Mouse (Mus musculus) heart, embryonic 13.5 days (tissue): Measurements from ENCODE around the gene Dennd1b. TPM values are rescaled to one million over a fixed set of nuclear protein-coding genes. Genes with fewer than 3 reads are reported as not detected.
A peak's percentile ranks its signal among the peaks of the same experiment; 100 is the strongest.

Experiments used
- ATAC-seq: fragments of 200-750 bp; cut with Nextera tagmentation; 2 replicates; pipeline ENCODE4 v1.8.0; 2017; ENCODE audit warnings: moderate TSS enrichment; ENCODE audit not compliant: insufficient number of reproducible peaks, low FRiP score, low TSS enrichment; ENCODE audit errors: extremely low read depth
- H3K27ac ChIP-seq: fragments of 300-500 bp; sonication (generic); replicated peaks from 2 replicates; pipeline ENCODE4 v1.5.1; 2015; ENCODE audit warnings: moderate library complexity, mild to moderate bottlenecking, inconsistent platforms
- H3K27me3 ChIP-seq: fragments of 300-500 bp; sonication (generic); replicated peaks from 2 replicates; pipeline ENCODE4 v1.6.1; 2015; ENCODE audit warnings: mild to moderate bottlenecking, inconsistent platforms
- H3K36me3 ChIP-seq: fragments of 300-500 bp; sonication (generic); 2 replicates; pipeline ENCODE4 v1.6.1; 2015; ENCODE audit warnings: mild to moderate bottlenecking, inconsistent platforms
- H3K4me1 ChIP-seq: fragments of 300-500 bp; sonication (generic); 2 replicates; pipeline ENCODE4 v1.6.1; 2015; ENCODE audit warnings: inconsistent platforms
- H3K4me2 ChIP-seq: fragments of 300-500 bp; sonication (generic); 2 replicates; pipeline ENCODE4 v1.6.1; 2015; ENCODE audit warnings: inconsistent platforms, mild to moderate bottlenecking, moderate library complexity
- H3K4me3 ChIP-seq: fragments of 300-500 bp; sonication (generic); 2 replicates; pipeline ENCODE4 v1.5.1; 2015; ENCODE audit warnings: moderate library complexity, mild to moderate bottlenecking, inconsistent platforms
- H3K9ac ChIP-seq: fragments of 300-500 bp; sonication (generic); 2 replicates; pipeline ENCODE4 v1.6.1; 2015; ENCODE audit warnings: inconsistent platforms, mild to moderate bottlenecking, moderate library complexity
- H3K9me3 ChIP-seq: fragments of 300-500 bp; sonication (generic); 2 replicates; pipeline ENCODE4 v1.6.1; 2016; ENCODE audit warnings: inconsistent platforms
- WGBS: fragments of 180-500 bp; shearing (Covaris S2); methylation state at CpG from one replicate; pipeline ENCODE4 v1.1.7; 2015; ENCODE audit warnings: mixed read lengths; 5-methylcytosine and 5-hydroxymethylcytosine counted together
- polyA plus RNA-seq: library from polyadenylated mRNA; unstranded; fragments of >200 nt; fragmentation: Nextera tagmentation; extraction: Ambion mirVana; gene quantifications from 2 replicates; pipeline ENCODE4 v1.2.1, GENCODE M21; 2015

Dennd1b gene
- polyA plus RNA-seq: 8.8 and 10.0 TPM in 2 replicates

DNA sequence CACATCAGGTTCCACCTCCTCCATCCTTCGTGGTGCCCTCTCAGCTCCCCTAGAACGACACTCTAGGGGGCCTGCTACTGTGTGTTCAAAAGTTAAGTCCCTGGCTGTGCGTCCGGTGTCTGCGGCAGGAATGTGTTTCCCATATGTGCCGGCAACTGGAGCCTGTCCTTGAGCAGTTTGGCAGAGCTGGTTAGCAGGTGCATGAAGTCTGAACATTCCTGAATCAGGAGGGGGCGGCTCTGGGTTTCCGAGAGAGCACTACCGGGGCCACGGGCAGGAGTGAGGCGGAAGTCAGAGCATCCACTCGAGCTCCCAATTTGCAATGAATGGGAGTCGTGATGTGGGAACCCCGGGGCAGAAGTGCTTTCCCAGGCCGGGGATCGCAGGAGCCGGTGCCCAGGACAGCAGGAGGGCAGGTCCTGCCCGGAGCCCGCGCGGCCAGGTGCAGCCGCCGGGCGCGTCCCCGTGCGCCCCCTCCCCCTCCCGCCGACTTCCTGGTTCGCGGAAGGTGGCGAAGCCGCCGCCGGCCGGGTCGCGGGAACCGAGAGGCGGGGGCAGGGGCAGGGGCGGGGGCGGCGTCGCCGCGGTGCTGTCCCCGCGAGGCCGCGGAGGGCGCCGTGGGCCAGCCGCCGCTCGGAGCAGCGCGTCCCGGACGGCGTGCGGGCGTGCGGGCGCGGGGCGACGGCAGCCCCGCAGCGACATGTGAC lies at the start of gene Dennd1b:
Gene Dennd1b, plus strand, starts transcription at position 275 of the 707 bp plus-strand sequence.
- peak within 1 kb of the TSS; percentile 97 for H3K9ac ChIP-seq
- 1% methylated on average over 61 of the region's 69 CpGs for WGBS

DNA sequence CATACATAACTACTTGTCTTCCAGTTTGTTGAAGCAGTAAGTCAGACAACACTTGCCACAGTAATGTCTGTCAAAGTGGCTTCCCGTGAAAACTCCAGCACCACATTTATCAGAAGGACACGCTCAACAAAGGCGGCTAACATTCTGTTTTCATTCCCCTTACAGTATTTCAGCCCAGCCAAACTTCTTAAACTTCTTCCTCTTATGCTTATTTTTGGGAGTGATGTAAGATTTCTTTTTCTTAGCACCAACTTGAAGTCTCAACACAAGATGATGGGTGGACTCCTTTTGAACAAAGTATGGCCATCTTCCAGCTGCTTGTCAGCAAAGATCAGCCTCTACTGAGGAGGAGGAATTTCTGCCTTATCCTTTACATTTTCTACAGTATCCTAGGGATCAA lies 47.6 kb upstream of the Dennd1b start:
- no peak for ATAC-seq

More for the DNA sequence above, at the start of gene Dennd1b:
- Histone ChIP-seq H3K27ac (peak within 1 kb of the TSS; percentile 95), H3K27me3 (no peaks in the 10 kb centered on the region), H3K4me3 (peak within 1 kb of the TSS; percentile 89), H3K4me2 (peak within 1 kb of the TSS; percentile 66), H3K36me3 (peaks cover 19% of the 10 kb centered on the region), H3K9me3 (no peaks in the 10 kb centered on the region), H3K4me1 (peaks cover 29% of the 10 kb centered on the region)
- peak; percentile 70 for ATAC-seq

DNA sequence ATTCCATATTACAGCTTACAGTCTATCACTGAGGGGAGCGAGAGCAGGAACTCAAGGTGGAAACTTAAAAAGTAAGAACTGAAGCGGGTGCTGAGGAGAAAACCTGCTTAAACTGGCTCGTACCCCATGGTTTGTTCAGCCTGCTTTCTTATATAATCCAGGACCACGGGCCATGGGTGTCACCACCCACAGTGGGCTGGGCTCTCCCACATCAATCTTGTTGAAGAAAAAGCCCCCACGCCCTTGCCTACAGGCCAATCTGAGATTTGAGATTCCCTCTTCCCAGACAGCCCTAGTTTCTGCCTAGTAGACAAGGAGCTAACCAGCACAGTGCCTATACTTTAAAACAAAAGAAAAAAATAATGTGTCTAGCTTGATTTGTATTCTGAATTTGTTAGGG lies 43.6 kb upstream of the Dennd1b start:
- WGBS: 75% methylated on average over 5 of the region's 5 CpGs
- Histone ChIP-seq H3K4me3 (no peak overlapping the region), H3K4me2 (no peak overlapping the region), H3K36me3 (no peaks in the 10 kb centered on the region), H3K27me3 (no peaks in the 10 kb centered on the region), H3K4me1 (peaks cover 8% of the 10 kb centered on the region), H3K27ac (no peak overlapping the region), H3K9me3 (peaks cover 4% of the 10 kb centered on the region), H3K9ac (no peak overlapping the region)
- ATAC-seq: no peak

More for the DNA sequence above, 47.6 kb upstream of the Dennd1b start:
- Histone ChIP-seq H3K4me1 (peaks cover 23% of the 10 kb centered on the region), H3K4me3 (no peak overlapping the region), H3K9me3 (peaks cover 4% of the 10 kb centered on the region), H3K9ac (no peak overlapping the region), H3K36me3 (no peaks in the 10 kb centered on the region), H3K4me2 (no peak overlapping the region), H3K27me3 (no peaks in the 10 kb centered on the region), H3K27ac (no peak overlapping the region)
- 79% methylated on average over 3 of the region's 3 CpGs for WGBS

DNA sequence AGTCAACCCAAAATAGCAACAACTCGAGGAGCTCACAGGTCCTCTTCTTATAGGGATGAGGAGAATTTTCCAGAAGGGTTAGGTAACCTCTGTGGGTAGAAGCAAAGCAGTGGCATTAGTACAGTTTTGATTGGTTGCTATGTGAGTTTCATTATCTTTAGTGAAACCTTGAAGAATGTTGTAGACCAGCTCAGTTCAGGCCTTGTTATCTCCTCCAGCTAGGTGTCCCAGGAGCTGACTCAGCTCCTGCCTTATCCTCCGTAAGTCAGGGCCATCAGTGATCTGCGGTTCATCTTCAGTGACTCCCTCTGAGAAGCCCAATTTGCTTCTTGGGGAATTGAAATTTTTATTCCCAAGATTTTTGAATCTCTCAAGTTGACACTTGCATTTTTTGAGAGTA lies 43.2 kb upstream of the Dennd1b start:
- Histone ChIP-seq H3K4me1 (peaks cover 12% of the 10 kb centered on the region), H3K36me3 (no peaks in the 10 kb centered on the region), H3K27ac (no peak overlapping the region), H3K9me3 (peaks cover 4% of the 10 kb centered on the region), H3K27me3 (no peaks in the 10 kb centered on the region), H3K4me3 (no peak overlapping the region), H3K9ac (no peak overlapping the region), H3K4me2 (no peak overlapping the region)
- no peak for ATAC-seq
- 27% methylated on average over 3 of the region's 3 CpGs for WGBS

DNA sequence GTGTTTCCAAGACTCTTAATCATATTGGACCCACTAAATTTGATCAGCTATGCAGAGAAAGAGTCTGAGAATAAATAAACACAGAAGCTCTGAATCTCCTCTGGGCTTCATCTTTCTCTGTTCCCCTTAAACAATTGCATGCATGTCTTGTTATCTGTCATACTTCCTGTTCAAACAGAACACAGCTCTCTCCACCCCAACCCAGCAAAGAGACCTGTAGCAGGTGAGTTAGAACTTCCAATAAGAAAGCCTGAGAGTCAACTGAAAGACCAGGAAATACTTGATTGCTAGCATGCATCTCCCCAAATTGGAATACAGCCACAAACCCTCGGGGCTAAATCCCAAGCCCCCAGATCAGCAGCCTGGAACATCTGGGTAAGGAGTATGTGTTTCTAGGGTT lies 42.4 kb upstream of the Dennd1b start:
- no peak for ATAC-seq
- Histone ChIP-seq H3K9me3 (peaks cover 3% of the 10 kb centered on the region), H3K4me3 (no peak overlapping the region), H3K9ac (no peak overlapping the region), H3K27me3 (no peaks in the 10 kb centered on the region), H3K36me3 (no peaks in the 10 kb centered on the region), H3K4me1 (peaks cover 14% of the 10 kb centered on the region), H3K27ac (no peak overlapping the region), H3K4me2 (no peak overlapping the region)
- 58% methylated on average over 1 of the region's 1 CpGs for WGBS

DNA sequence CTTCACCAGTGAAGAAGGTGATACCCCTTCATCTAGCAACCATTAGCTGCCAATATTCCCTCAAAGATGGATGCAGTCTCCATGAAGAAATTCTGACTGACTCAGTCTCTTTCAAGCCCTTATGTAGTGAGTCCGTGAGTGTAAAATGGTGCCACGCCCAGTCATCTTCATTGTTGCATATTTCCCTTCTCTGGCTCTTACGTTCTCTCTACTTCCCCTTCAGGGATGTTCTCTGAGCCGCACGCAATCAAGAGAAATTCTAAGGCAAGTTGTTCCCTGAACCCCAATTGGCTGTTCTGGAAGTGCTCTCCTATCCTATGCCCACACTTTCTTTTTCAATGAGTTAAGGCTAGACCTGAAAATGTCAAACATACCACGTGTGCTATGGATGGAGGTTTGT lies 40.3 kb upstream of the Dennd1b start:
- H3K4me3 ChIP-seq: no peak overlapping the region

DNA sequence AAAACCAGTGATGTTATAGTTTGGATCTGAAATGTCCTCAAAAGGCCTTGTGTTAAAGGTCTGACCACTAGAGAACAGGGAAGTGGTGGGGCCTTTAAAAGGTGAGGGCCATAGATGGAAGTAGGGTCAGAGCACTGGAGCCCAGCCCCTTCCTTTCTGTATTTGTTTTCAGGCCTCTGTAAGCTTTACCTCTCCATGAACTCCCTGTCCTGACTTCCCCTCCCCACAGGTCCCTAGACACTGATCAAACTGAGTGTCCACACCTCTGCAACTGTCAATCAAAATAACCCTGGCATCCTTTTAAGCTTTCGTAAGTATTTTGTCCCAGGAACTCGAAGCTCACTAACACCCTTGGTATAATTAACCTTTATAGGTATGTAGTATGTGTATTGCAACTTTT lies 39.0 kb upstream of the Dennd1b start:
- WGBS: 78% methylated on average over 2 of the region's 2 CpGs
- H3K27me3 ChIP-seq: no peaks in the 10 kb centered on the region
- no peak overlapping the region for H3K27ac ChIP-seq
- H3K4me1 ChIP-seq: peaks cover 24% of the 10 kb centered on the region
- ATAC-seq: no peak
- no peaks in the 10 kb centered on the region for H3K9me3 ChIP-seq
- no peaks in the 10 kb centered on the region for H3K36me3 ChIP-seq
- H3K9ac ChIP-seq: no peak overlapping the region
- H3K4me3 ChIP-seq: no peak overlapping the region
- no peak overlapping the region for H3K4me2 ChIP-seq

More for the DNA sequence above, 40.3 kb upstream of the Dennd1b start:
- H3K36me3 ChIP-seq: no peaks in the 10 kb centered on the region
- peaks cover 14% of the 10 kb centered on the region for H3K4me1 ChIP-seq
- H3K27me3 ChIP-seq: no peaks in the 10 kb centered on the region
- ATAC-seq: no peak
- no peaks in the 10 kb centered on the region for H3K9me3 ChIP-seq
- H3K9ac ChIP-seq: no peak overlapping the region
- 88% methylated on average over 6 of the region's 6 CpGs for WGBS
- H3K27ac ChIP-seq: no peak overlapping the region
- H3K4me2 ChIP-seq: no peak overlapping the region

DNA sequence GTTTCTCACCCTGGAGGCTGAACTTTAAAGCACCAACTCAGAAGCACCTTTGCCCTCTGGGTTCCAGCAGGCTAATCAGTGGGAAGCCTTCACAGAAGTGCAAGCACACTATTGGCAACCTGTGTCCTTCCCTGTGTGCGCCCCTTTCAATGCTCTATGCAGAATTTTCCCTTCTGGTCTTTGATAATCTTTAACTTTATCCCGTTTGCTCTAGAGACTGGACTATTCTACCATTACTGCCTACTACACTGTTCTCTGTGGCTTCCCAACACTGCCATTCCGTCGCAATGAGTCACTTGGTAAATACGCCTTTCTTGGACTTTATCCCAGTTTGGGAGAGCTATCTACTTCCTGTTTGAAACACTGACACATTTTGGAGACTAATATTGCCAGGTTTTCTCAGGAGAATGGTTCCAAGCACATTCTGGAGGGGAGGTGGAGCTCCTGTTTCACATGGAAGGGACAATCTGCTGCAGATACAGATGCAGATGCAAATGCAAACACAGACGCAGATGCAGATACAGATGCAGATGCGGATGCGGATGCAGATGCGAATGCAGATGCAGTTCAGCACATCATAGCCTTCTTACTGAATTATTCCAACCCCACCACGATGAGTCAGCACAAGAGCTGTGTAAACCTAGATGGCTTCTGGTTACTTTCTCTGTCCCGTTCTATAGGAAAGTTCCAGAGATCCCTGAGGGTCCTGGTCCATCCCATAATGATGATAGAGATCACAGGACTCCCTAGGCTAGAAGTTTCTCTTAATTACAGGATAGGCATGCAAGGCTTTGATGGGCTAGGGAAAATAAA lies 34.4 kb upstream of the Dennd1b start:
- Histone ChIP-seq H3K4me2 (0 out of 2 replicates have a peak overlapping the region, but pooled peaks have one; percentile 4), H3K4me3 (no peak overlapping the region), H3K27me3 (no peaks in the 10 kb centered on the region), H3K9ac (no peak overlapping the region), H3K9me3 (no peaks in the 10 kb centered on the region), H3K27ac (peak overlapping the region; percentile 80), H3K36me3 (no peaks in the 10 kb centered on the region), H3K4me1 (peaks cover 34% of the 10 kb centered on the region)
- WGBS: 49% methylated on average over 11 of the region's 11 CpGs
- peak; percentile 55; the same call in 1 of the 2 replicates for ATAC-seq

DNA sequence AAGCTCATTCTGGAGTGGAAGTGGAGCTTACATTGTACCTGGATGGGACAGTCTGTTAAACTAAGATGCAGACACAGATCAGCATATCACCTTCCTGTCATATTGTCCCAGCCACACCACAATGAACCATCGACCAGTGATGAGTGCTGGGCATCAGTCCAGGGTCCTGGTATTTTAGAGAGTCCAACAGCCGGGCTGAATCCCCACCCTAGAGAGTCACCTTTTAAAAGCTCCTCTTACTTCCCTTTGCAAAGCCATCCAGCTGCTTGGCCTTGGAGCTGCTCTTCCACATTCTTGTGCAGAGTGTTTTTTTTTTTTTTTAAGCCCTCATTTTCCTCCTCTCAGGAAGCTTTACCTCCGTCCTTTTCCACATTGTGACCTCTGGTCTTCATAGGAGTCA lies 33.2 kb upstream of the Dennd1b start:
- Histone ChIP-seq H3K4me2 (no peak overlapping the region), H3K4me1 (peaks cover 31% of the 10 kb centered on the region), H3K27ac (peak overlapping the region; percentile 80), H3K9me3 (no peaks in the 10 kb centered on the region), H3K4me3 (no peak overlapping the region), H3K36me3 (no peaks in the 10 kb centered on the region), H3K9ac (no peak overlapping the region), H3K27me3 (no peaks in the 10 kb centered on the region)
- WGBS: 40% methylated on average over 3 of the region's 3 CpGs
- ATAC-seq: no peak

DNA sequence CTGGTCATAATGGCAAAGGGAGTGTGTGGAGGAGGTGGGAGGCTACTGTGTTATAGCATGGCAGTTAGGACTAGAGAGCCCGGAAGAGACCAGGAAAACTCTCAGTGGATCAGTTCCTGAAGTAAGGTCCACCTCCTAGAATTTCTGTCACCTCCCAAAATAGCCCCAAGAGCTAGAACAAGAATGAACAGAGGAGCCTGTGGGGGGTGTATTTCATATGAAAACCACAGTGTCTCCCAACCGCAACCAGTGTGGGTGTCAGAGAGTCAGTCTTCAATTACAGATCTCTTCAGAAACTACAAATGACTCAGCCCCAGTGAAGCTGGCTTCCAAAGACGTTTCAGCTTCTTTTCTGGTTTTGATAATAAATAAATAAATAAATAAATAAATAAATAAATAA lies 32.4 kb upstream of the Dennd1b start:
- no peaks in the 10 kb centered on the region for H3K9me3 ChIP-seq
- H3K4me1 ChIP-seq: peaks cover 28% of the 10 kb centered on the region
- WGBS: 39% methylated on average over 3 of the region's 3 CpGs
- no peak for ATAC-seq
- H3K27ac ChIP-seq: no peak overlapping the region
- H3K9ac ChIP-seq: no peak overlapping the region
- H3K36me3 ChIP-seq: no peaks in the 10 kb centered on the region
- H3K27me3 ChIP-seq: no peaks in the 10 kb centered on the region
- H3K4me3 ChIP-seq: no peak overlapping the region
- no peak overlapping the region for H3K4me2 ChIP-seq

DNA sequence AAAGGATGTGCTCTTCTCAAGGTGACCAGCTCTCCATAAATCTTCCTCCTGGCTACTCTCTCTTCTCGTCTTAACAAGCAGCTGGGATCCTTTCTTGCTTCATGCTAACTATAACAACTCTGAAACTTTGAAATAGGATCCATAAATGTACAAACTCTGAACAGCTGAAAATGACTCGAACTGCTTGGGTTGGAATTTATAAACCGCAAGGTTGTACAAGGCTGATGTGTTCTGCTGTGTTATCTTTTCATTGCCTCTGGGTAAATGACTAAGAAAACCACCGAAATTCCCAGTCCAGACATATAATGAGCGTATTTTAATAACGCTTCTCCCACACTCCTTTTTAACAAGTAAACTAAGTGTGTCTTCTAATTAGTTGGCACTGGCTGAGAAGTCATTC lies 27.1 kb upstream of the Dennd1b start:
- Histone ChIP-seq H3K4me2 (no peak overlapping the region), H3K36me3 (no peaks in the 10 kb centered on the region), H3K27ac (no peak overlapping the region), H3K9ac (no peak overlapping the region), H3K4me1 (peaks cover 6% of the 10 kb centered on the region), H3K27me3 (no peaks in the 10 kb centered on the region), H3K9me3 (no peaks in the 10 kb centered on the region), H3K4me3 (no peak overlapping the region)
- 78% methylated on average over 6 of the region's 6 CpGs for WGBS
- ATAC-seq: no peak
